Mouse (Mus musculus) liver, postnatal 0 days (tissue): ENCODE measurements around the gene Elovl4. TPM values are rescaled to one million over a fixed set of nuclear protein-coding genes. Genes with fewer than 3 reads are reported as not detected.

Experiments
- ATAC-seq: fragments of 200-750 bp; cut with Nextera tagmentation; 2 replicates; pipeline ENCODE4 v1.8.0; 2017; ENCODE audit warnings: mild to moderate bottlenecking, moderate library complexity
- DNase-seq: peaks from one replicate; pipeline ENCODE4 v3.0.0-alpha.2; 2016
- H3K27ac ChIP-seq: fragments of 300-500 bp; sonication (generic); 2 replicates; pipeline ENCODE4 v1.5.1; 2014; ENCODE audit warnings: antibody characterized with exemption, moderate library complexity, mild to moderate bottlenecking, low read depth
- H3K27me3 ChIP-seq: fragments of 300-500 bp; sonication (generic); 2 replicates; pipeline ENCODE4 v1.6.1; 2014; ENCODE audit warnings: low read length, control low read depth, mixed read lengths; ENCODE audit not compliant: insufficient read depth
- H3K36me3 ChIP-seq: fragments of 300-500 bp; sonication (generic); replicated peaks from 2 replicates; pipeline ENCODE4 v1.6.1; 2014; ENCODE audit warnings: mild to moderate bottlenecking, control low read depth, low read length, moderate library complexity, mixed read lengths; ENCODE audit not compliant: insufficient read depth
- H3K4me1 ChIP-seq: fragments of 300-500 bp; sonication (generic); 2 replicates; pipeline ENCODE4 v1.6.1; 2014; ENCODE audit warnings: antibody characterized with exemption, mild to moderate bottlenecking, control low read depth; ENCODE audit not compliant: insufficient read depth
- H3K4me2 ChIP-seq: fragments of 300-500 bp; sonication (generic); 2 replicates; pipeline ENCODE4 v1.6.1; 2014; ENCODE audit warnings: low read depth, mild to moderate bottlenecking, low read length, moderate library complexity, mixed read lengths
- H3K4me3 ChIP-seq: fragments of 300-500 bp; sonication (generic); 2 replicates; pipeline ENCODE4 v1.5.1; 2014; ENCODE audit warnings: low read depth, low read length
- H3K9ac ChIP-seq: fragments of 300-500 bp; sonication (generic); replicated peaks from 2 replicates; pipeline ENCODE4 v1.6.1; 2014; ENCODE audit warnings: mild to moderate bottlenecking, moderate library complexity
- H3K9me3 ChIP-seq: fragments of 300-500 bp; sonication (generic); 2 replicates; pipeline ENCODE4 v1.6.1; 2016; ENCODE audit warnings: mild to moderate bottlenecking, control low read depth, low read length, mixed read lengths
- CTCF ChIP-seq: sonication (generic); IDR thresholded peaks from 2 replicates; pipeline ENCODE4 v1.5.1; 2016; ENCODE audit warnings: antibody characterized with exemption, low read depth
- EP300 ChIP-seq: IDR thresholded peaks from 2 replicates; pipeline ENCODE4 v1.6.1; 2016; ENCODE audit warnings: antibody characterized with exemption, low read depth, mild to moderate bottlenecking
- WGBS: fragments of 180-500 bp; shearing (Covaris S2); extraction: QIAGEN DNeasy Blood & Tissue Kit; methylation state at CpG from one replicate; pipeline ENCODE4 v1.1.7; 2014; ENCODE audit not compliant: insufficient replicate concordance; 5-methylcytosine and 5-hydroxymethylcytosine counted together
- polyA plus RNA-seq: library from polyadenylated mRNA; unstranded; fragments of >200 nt; fragmentation: Nextera tagmentation; extraction: Ambion mirVana; gene quantifications from 2 replicates; pipeline ENCODE4 v1.2.1, GENCODE M21; 2015

Elovl4 gene
- polyA plus RNA-seq, 1 experiment from 2014 or later = 0.04 TPM

DNA sequence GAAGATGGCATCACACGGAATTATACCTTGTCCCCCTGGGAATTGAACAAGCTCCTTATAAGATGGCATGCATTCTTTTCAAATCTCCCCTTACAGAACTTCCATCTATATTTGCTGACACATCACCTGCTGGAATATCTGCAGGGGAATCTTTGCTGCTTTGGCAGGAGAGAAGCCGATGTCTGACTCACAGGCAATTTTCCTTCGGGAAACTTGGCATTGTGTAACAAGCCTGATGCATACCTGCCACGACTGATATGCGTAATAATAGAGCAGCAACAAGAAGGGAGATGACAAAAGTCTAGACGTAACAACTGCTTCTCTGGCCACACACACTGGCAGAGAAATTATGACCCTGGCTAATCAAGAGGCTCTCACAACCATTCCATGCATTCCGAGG lies 75.2 kb downstream of the Elovl4 start:
- H3K36me3 ChIP-seq = no peaks in the 10 kb centered on the region
- no peak overlapping the region for H3K4me2 ChIP-seq
- WGBS = 69% methylated on average over 7 of the region's 7 CpGs
- no peak overlapping the region for H3K9ac ChIP-seq
- H3K4me3 ChIP-seq = no peak overlapping the region
- no peaks in the 10 kb centered on the region for H3K27me3 ChIP-seq
- H3K9me3 ChIP-seq = no peaks in the 10 kb centered on the region
- H3K4me1 ChIP-seq = 0 out of 2 replicates have a peak, but pooled peaks cover 3% of the 10 kb centered on the region
- TF ChIP-seq CTCF (no peak), EP300 (no peak)
- H3K27ac ChIP-seq = no peak overlapping the region
- no peak for ATAC-seq
- no peak for DNase-seq

Other genes starting within 250 kb of the Elovl4 start
- 5.5 and 6.0 TPM in 2 replicates for gene Ttk, start 28.4 kb upstream of the Elovl4 start, polyA plus RNA-seq
- gene Bckdhb, start 118.9 kb upstream of the Elovl4 start, polyA plus RNA-seq = 123 and 134 TPM in 2 replicates